Mouse (Mus musculus) ovary, postnatal 36 days (tissue): ENCODE measurements around the gene Gm28729.
A peak's percentile ranks its signal among the peaks of the same experiment; 100 is the strongest.

ENCODE experiments used
- DNase-seq: peaks from one replicate; pipeline ENCODE4 v3.0.0; 2022; ENCODE audit warnings: low spot score, mixed read lengths

Gene Gm28729

DNA sequence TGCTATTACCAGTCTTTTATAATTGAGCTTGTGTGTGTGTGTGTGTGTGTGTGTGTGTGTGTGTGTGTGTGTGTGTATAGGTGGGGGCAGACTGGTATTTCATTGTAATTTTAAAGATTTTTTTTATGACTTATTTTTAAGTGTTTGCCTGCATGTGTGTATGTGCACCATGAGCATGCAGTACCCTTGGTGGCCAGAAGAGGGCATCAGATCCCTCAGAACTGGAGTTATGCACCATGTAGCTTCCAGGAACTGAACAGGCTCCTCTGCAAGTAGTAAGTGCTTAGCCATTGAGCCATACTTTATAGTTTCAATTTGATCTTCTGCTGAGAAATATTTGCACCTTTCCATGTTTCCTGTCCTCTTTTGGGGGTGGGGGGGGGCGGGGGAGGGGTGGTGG, 63.5 kb downstream of the Gm28729 start:
- no peak for DNase-seq

DNA sequence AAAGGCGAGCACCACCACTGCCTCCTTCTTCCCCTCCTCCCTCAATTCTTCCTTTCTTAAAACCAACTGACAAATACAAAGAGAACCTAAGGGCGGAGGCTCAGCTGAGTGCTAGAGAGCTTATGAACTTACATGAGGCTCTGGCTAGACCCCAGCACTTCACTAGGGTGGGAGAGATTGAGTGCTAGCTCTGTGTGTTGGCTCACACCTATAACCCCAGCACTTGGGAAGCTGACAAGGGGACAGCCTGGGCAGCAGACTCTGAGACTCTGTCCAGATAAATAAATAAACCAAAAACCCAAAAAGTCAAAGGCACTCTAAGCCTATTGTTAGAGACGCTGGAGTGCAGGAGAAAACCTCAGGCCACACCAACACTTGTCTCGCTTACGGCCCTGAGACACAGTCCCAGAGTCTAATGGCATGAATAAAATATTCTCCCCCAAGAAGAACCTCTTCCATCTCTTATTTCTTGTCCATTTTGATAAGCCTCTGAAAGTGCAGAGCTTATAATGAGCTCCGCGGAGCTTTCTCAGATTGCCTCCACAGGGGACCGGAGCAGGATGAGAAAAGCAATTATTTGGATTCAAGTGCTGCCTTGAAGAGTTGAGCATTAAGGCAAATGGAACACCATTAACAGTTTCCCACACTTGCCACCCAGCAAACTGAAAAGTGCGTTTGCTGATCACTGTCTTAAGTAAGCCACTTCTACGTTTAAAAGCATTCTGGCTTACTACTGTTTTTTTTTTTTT, 64.8 kb downstream of the Gm28729 start:
- no peak for DNase-seq

GRCm38 (mm10) chr9:96455618-96456017, 69.4 kb downstream of the Gm28729 start:
- no peak for DNase-seq

DNA sequence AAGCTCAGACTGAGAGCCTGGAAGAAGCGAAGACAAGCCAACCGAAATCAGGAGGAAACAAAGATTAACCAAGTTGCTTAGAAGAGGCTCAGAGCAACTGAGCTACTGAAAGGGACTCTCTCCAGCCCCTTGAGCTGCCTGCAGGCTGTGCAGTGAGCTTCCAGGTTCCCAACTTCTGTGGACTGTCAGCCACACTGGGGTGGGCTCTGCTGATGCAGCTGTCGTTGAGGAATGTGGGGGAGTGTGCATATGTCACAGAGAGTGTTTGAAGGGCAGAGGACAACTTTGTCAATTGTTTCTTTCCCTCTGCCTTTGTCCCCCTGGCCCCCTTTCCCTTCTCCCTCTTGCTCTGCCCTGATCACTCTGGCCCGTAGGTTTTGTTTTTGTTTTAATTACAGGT, 72.1 kb downstream of the Gm28729 start:
- DNase-seq: no peak

DNA sequence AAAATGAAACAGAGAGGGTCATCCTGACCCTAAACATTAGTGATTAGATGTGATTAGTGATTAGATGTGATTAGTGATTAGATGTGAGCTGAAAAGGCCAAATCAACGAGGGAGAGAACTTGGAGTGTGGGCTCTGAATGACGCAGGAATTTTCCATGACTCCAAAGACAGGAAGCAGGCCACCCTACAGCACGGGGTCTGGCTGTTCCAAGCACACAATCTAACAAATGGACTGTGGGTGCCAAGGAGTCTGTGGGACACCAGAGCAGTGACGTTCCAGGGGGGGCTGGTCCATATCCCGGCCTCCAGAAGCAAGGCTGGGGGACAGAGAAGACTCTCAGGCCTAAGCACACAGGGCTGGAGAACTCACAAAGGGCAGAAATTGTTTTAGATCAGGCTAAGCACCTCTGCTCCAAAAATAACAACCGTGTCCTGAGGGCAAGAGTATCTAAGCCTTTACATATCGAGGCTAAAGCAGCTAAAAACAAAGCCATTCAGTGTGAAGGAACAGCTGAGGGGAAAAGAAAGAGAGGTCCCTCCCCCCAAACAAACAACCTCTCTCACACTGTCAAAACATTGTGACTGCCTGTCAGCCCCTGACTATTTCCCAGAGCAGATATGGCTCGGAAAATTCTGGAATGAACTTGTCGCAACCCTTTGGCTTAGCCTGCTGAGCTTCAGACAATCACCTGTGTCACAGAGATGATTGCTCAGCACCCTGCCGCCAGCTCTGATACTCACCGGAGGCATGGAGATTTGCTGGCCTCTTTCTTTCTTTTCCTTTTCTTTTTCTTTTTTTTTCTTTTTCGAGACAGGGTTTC, 74.0 kb downstream of the Gm28729 start:
- no peak for DNase-seq

DNA sequence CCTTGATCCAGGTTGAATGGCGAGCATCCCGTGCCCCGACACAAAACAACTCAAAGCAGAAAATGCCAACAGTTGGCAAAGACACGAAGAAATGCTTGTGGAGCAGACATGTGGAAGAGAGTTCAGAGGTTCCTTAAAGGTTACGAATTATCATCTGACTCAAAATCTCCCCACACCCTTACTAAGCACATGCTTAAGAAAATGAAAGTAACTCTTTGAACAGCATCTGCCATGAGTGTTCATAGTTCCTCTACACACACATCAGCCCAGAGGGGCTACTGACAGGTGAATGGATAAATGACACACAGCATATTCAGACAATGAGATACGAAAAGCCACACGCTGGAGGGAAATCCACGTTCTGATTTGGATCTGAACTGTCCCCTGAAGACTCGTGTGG, 75.5 kb downstream of the Gm28729 start:
- DNase-seq: no peak

DNA sequence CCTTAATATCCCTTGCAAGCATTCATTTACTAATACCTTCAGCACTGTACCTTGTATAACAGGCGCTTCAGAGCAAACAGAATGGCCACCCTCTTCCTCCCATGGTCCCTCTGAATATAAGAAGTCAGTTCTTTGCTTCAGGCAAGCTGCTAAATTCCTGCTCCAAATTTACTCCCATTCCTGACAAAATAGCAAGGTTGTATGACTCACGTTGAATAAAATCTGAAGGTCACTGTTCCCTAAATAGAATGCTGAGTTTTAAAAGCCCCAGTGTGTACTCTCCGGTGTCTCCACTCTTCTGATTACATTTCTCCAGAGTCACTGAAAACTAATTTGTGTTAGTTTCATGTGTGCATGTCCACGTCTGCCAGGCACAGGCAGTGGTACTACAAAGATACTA, 79.7 kb downstream of the Gm28729 start:
- DNase-seq: no peak

DNA sequence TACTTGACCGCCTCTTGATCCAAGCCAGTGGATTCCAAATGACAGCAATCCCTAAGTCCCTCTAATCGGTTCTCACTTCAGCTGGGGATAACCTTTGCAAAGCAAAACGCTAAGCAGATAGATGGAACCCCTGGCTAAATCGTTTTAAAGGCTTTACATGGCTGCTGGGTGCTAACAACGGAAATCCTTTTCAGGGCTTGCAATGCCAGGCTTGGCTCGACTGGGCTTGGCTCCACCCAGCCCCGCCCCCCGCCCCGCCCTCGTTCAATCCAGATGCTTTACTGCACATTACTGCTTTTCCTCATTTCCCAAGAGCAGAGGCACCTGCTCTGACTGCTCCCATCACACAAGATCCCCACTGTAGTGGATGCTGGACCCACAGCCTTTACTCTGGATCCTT, 83.0 kb downstream of the Gm28729 start:
- DNase-seq: no peak

- peak; percentile 31 for DNase-seq
Observed at GRCm38 (mm10) chr9:96438334-96438871, 86.7 kb downstream of the Gm28729 start.

- DNase-seq: peak; percentile 58
Observed at GRCm38 (mm10) chr9:96437805-96438333, 87.2 kb downstream of the Gm28729 start.

DNA sequence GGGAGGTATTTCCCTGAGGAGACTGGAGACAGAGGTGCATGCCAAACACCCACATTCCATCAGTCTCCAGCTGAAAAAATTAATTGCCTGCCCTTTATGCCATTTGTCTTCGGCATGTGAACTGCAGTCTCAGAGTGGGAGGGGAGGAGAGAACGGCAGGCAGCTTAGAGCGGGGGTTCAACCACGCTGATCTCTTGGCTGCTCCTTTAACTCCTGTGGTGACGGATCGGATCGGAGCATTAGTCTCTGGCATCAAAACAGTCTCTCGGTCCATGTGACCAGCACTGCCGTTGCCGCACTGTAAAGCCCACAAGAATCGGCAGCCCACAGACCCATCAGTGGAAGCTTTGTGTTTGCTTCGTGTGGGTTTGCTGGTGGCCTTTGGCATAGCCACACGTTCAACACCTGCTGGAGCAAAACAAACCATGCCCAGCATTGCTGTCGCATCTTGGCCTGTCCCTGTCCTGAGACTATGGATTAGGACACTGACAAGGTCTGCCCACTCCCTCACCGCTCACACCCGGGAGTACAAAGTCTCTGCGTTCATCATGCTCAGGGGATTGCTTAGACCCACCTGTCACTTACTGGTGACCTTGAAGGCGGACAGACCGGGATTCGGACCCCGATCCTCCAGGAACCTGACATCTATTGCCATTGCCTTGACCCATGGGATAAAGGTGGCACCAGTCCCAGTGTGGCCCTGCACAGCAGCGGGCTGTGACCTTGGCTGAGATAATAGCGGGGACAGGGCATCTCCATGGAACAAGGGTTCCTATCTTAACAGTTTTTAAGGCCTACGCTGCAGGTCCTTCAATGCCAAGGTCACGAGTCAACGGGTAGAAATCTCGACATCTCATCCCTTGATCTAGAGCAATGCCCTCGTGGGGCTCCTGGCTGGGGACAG, 87.9 kb downstream of the Gm28729 start:
- peak; percentile 55 for DNase-seq
